Mouse (Mus musculus) hindbrain, postnatal 0 days (tissue): Measurements from ENCODE around the gene Tomm20. TPM values are rescaled to one million over a fixed set of nuclear protein-coding genes. Genes with fewer than 3 reads are reported as not detected.

Experiments
- ATAC-seq: fragments of 200-750 bp; cut with Nextera tagmentation; 2 replicates; pipeline ENCODE4 v1.8.0; 2017; ENCODE audit warnings: mild to moderate bottlenecking, moderate TSS enrichment, moderate library complexity
- DNase-seq: peaks from one replicate; pipeline ENCODE4 v3.0.0-alpha.2; 2015; ENCODE audit warnings: low spot score
- H3K27ac ChIP-seq: fragments of 300-500 bp; sonication (generic); 2 replicates; pipeline ENCODE4 v1.5.1; 2014; ENCODE audit warnings: mild to moderate bottlenecking
- H3K27me3 ChIP-seq: fragments of 300-500 bp; sonication (generic); 2 replicates; pipeline ENCODE4 v1.6.1; 2014; ENCODE audit warnings: low read length, mixed read lengths; ENCODE audit not compliant: insufficient read depth
- H3K36me3 ChIP-seq: fragments of 300-500 bp; sonication (generic); 2 replicates; pipeline ENCODE4 v1.6.1; 2014; ENCODE audit warnings: low read length, mixed read lengths; ENCODE audit not compliant: insufficient read depth
- H3K4me1 ChIP-seq: fragments of 300-500 bp; sonication (generic); 2 replicates; pipeline ENCODE4 v1.6.1; 2014; ENCODE audit warnings: antibody characterized with exemption, low read length, mixed read lengths; ENCODE audit not compliant: insufficient read depth
- H3K4me2 ChIP-seq: fragments of 300-500 bp; sonication (generic); 2 replicates; pipeline ENCODE4 v1.6.1; 2014; ENCODE audit warnings: low read depth, mild to moderate bottlenecking, low read length, moderate library complexity, mixed read lengths
- H3K4me3 ChIP-seq: fragments of 300-500 bp; sonication (generic); 2 replicates; pipeline ENCODE4 v1.5.1; 2014; ENCODE audit warnings: low read length
- H3K9ac ChIP-seq: fragments of 300-500 bp; sonication (generic); replicated peaks from 2 replicates; pipeline ENCODE4 v1.6.1; 2014; ENCODE audit warnings: mild to moderate bottlenecking, low read length, moderate library complexity, mixed read lengths
- H3K9me3 ChIP-seq: fragments of 300-500 bp; sonication (generic); 2 replicates; pipeline ENCODE4 v1.6.1; 2016; ENCODE audit warnings: low read length, mixed read lengths
- CTCF ChIP-seq: IDR thresholded peaks from 2 replicates; pipeline ENCODE4 v1.5.1; 2016; ENCODE audit warnings: antibody characterized with exemption, control low read depth, low read depth
- WGBS: fragments of 180-500 bp; shearing (Covaris S2); extraction: QIAGEN DNeasy Blood & Tissue Kit; methylation state at CpG from one replicate; pipeline ENCODE4 v1.1.7; 2014; 5-methylcytosine and 5-hydroxymethylcytosine counted together
- polyA plus RNA-seq: library from polyadenylated mRNA; unstranded; fragments of >200 nt; fragmentation: Nextera tagmentation; extraction: Ambion mirVana; gene quantifications from 2 replicates; pipeline ENCODE4 v1.2.1, GENCODE M21; 2015
- total RNA-seq: library from RNA; depleted of rRNA; stranded (reverse); fragments of >200 nt; gene quantifications from 2 replicates; pipeline ENCODE4 v1.2.3, GENCODE M21; 2014

Tomm20 gene
- total and polyA plus RNA-seq, 2 experiments from 2014 or later = 141 to 232 TPM

DNA sequence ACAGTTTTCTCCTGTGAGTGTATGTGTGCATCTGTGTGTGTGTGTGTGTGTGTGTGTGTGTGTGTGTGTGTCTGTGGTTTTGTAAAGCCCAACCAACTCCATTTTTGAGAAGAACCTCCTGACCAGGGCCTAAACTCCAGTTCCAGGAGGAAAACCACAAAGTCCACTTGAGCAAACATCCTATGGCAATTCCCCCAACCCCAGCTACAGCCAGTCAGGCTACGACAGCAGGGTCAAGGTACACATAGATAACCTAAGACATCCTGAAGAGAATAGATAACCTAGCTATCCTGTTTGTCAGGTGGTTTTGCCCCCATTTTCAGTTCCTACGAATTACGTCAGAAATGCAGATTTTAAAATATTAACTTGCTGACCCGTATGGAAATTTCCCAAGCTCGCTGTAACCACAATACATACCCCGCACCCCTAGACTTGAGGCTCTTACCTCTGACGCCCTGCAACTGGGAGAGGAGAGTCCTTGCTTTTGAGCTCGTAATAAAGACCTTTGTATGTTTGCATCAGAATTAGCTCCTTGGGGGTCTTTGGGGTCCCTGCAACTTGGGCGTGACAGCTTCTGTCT is 28.1 kb upstream of the Tomm20 start:
- DNase-seq (no peak), ATAC-seq (no peak)
- no peak for TF ChIP-seq CTCF
- H3K9me3 ChIP-seq = no peaks in the 10 kb centered on the region
- WGBS = 70% methylated on average over 9 of the region's 9 CpGs
- no peak overlapping the region for H3K4me3 ChIP-seq
- H3K27me3 ChIP-seq = no peaks in the 10 kb centered on the region
- 0 out of 2 replicates have a peak, but pooled peaks cover 6% of the 10 kb centered on the region for H3K4me1 ChIP-seq
- 0 out of 2 replicates have a peak, but pooled peaks cover 6% of the 10 kb centered on the region for H3K36me3 ChIP-seq
- H3K4me2 ChIP-seq = no peak overlapping the region
- no peak overlapping the region for H3K9ac ChIP-seq
- H3K27ac ChIP-seq = no peak overlapping the region

DNA sequence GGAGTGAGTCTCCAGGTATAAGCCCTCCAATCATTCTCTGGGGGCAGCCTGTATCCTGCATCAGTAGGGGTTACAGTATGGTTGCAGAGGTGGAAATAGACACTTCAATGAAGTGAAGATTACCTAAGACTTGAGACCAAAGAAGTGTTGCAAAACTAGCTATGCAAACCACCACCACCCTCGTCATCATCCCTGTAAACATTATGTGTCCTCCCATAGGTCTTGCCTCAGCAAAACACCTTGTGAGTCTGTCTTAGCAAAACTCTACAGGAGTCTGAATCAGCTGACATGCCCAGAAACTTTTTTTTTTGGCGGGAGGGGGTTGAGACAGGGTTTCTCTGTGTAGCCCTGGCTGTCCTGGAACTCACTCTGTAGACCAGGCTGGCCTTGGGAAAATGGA is 27.0 kb upstream of the Tomm20 start:
- Histone ChIP-seq H3K36me3 (0 out of 2 replicates have a peak, but pooled peaks cover 7% of the 10 kb centered on the region), H3K4me3 (no peak overlapping the region), H3K4me1 (0 out of 2 replicates have a peak, but pooled peaks cover 6% of the 10 kb centered on the region), H3K9me3 (no peaks in the 10 kb centered on the region), H3K9ac (no peak overlapping the region), H3K4me2 (no peak overlapping the region), H3K27me3 (no peaks in the 10 kb centered on the region), H3K27ac (no peak overlapping the region)
- no peak for TF ChIP-seq CTCF
- ATAC-seq = no peak
- DNase-seq = no peak
- 77% methylated on average over 2 of the region's 2 CpGs for WGBS

DNA sequence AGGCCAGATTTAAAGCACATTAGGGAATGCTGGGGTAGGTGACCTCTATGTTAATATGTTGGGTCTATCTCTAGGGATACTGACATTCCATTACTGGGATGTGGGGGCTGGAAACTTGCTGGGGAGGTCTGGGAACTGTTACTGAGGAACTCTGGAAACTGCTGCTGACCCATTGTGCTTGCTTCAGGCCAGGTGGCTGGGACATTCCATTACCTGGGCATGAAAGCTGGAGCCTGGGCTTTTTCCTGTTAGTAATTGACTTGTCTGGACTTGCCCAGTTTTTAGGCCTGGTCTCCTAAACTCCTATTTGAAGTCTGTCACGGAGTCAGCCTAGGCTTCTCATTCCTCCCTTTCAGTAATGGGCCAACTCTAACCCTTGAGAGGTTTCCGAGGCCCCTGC is 26.5 kb upstream of the Tomm20 start:
- no peak overlapping the region for H3K4me2 ChIP-seq
- WGBS = 91% methylated on average over 2 of the region's 2 CpGs
- H3K27me3 ChIP-seq = no peaks in the 10 kb centered on the region
- H3K9me3 ChIP-seq = no peaks in the 10 kb centered on the region
- ATAC-seq = no peak
- H3K9ac ChIP-seq = no peak overlapping the region
- no peak overlapping the region for H3K4me3 ChIP-seq
- H3K4me1 ChIP-seq = 0 out of 2 replicates have a peak, but pooled peaks cover 6% of the 10 kb centered on the region
- 0 out of 2 replicates have a peak, but pooled peaks cover 7% of the 10 kb centered on the region for H3K36me3 ChIP-seq
- H3K27ac ChIP-seq = no peak overlapping the region
- no peak for DNase-seq
- no peak for TF ChIP-seq CTCF

DNA sequence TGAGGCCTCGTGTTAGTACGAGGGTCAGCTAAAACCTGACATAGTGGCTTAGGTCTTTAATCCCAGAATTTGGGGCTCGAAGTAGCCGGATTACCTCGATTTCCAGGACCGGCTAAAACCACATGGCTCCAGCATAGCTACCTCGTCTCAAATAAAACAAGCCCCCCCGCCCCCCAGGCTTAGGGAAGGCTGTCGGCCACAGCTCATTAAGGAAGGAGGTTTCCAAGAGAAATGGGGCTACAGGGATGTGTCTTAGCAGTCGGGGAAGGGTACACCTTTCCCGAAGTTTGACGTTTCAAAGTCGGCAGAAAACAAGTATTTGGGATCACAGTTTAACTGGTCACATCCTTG is 25.6 kb upstream of the Tomm20 start:
- H3K4me1 ChIP-seq = 0 out of 2 replicates have a peak, but pooled peaks cover 6% of the 10 kb centered on the region
- DNase-seq = no peak
- H3K4me3 ChIP-seq = peak overlapping the region; percentile 94
- H3K9ac ChIP-seq = peak overlapping the region; percentile 64
- peak; percentile 66 for ATAC-seq
- no peaks in the 10 kb centered on the region for H3K9me3 ChIP-seq
- H3K36me3 ChIP-seq = 0 out of 2 replicates have a peak, but pooled peaks cover 7% of the 10 kb centered on the region
- peak overlapping the region; percentile 84 for H3K4me2 ChIP-seq
- WGBS = 13% methylated on average over 13 of the region's 13 CpGs
- TF ChIP-seq CTCF = no peak
- H3K27ac ChIP-seq = peak overlapping the region; percentile 88
- H3K27me3 ChIP-seq = no peaks in the 10 kb centered on the region

DNA sequence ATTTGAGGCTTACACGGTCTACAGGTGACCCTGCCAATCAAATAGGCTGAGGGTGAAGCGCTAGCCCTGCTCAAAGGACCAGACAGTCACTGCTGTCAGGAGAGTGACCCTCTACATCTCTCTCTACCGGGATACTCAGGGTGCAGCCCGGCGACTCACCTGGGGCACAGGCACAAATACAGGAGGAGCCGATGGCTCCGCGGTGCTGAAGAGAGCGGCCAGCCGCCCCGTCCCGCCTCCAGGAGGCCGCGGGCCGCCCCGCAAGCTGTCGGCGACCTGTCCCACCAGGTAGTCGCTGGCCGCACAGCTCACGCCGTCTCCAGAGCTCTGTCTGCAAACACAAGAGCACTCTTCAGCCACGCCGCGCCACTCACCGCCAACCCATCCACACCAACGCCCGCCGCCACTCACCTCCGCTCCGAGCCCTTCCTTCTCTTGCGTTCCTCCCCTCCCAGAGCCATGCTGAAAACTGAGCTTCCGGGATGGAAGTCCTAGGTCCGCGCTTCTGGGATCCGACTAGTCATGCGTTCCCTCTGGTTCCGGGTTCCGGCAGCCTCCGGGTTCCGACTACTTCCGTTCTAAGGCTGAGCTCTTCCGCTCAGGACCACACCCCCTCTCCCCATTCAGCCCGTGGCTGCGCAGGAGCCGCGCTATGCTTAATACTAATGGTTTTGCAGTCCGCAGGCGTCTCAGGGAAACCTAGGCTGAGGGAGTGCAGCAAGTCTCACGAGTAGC is 25.1 kb upstream of the Tomm20 start, which contains the start of gene Rbm34:
Rbm34 (minus strand) TSS at position 493 of the 735 bp plus-strand sequence.
- Histone ChIP-seq H3K9me3 (no peaks in the 10 kb centered on the region), H3K36me3 (0 out of 2 replicates have a peak, but pooled peaks cover 9% of the 10 kb centered on the region), H3K4me3 (peak within 1 kb of the TSS; percentile 94), H3K4me2 (peak within 1 kb of the TSS; percentile 84), H3K27ac (peak within 1 kb of the TSS; percentile 88), H3K9ac (peak within 1 kb of the TSS; percentile 76), H3K4me1 (0 out of 2 replicates have a peak, but pooled peaks cover 6% of the 10 kb centered on the region), H3K27me3 (no peaks in the 10 kb centered on the region)
- DNase-seq = peak; percentile 97
- WGBS = 0% methylated on average over 50 of the region's 50 CpGs
- no peak for TF ChIP-seq CTCF
- ATAC-seq = peak; percentile 98

DNA sequence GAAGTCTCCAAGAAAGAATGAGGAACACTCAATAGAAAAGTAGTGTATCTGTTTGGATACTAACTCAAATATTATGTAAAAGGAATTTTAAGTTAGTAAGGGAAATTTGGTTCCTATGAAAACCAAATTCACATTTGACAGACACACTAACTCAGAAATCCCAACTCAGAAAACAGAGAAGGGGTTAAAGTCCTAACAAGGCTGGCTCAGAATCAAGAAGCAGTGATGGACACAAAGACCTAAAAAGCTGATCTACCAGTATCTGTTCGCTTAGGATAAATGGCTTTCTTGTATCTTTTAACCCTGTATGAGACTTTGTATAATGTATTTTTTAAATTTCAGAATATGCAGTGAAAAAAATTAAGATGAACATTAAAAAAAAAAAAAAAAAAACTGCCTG is 23.9 kb upstream of the Tomm20 start:
- Histone ChIP-seq H3K4me2 (no peak overlapping the region), H3K36me3 (peaks cover 18% of the 10 kb centered on the region; the same call in 1 of the 2 replicates), H3K4me1 (0 out of 2 replicates have a peak, but pooled peaks cover 6% of the 10 kb centered on the region), H3K27ac (no peak overlapping the region), H3K9me3 (no peaks in the 10 kb centered on the region), H3K27me3 (no peaks in the 10 kb centered on the region), H3K4me3 (no peak overlapping the region), H3K9ac (no peak overlapping the region)
- no peak for DNase-seq
- no peak for ATAC-seq
- TF ChIP-seq CTCF = no peak
- 79% methylated on average over 1 of the region's 1 CpGs for WGBS
